Mouse (Mus musculus) urinary bladder, postnatal 14 days (tissue): ENCODE data around the gene 4933402N03Rik.

Experiments
- DNase-seq: peaks from one replicate; pipeline ENCODE4 v3.0.0; 2021; ENCODE audit warnings: low spot score

4933402N03Rik gene

DNA sequence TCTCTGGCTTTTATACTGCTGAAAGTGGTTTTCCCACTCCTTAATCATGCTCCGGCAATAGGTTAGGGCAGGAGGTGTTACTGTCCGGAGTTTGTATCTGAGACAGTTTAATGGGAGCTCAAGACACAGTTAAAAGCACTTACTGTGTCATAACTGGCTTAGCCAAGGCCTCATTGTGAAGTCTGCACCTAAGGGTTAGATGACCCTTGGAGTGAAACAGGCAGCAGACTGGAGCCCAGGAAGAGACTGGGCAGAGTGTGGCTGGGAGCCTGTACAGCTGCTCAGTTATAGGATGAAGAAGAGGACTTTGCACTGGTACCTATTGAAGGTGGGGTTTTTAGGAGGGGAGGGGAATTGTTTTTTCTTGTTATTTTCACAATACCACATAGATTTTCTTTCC lies at the start of gene 4933402N03Rik:
Gene 4933402N03Rik, minus strand, starts transcription at position 101 of the 400 bp plus-strand sequence.
- no peak for DNase-seq

DNA sequence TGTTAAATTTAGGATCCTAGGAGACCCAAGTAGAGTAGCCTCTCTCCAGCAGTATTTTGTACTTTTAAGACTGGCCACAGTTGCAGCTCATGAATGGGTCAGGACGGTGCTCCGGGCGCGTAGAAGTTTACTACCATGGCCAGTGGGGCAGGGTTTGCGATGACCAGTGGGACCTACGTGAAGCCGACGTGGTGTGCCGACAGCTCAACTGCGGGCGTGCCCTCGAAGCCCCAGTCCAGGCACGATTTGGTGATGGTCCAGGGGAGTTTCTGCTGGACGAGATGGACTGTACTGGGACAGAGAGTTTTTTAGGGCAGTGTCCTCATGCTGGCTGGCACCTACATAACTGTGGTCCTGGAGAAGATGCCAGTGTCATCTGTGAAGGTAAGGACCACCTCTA lies 41.9 kb upstream of the 4933402N03Rik start:
- DNase-seq, result no peak

DNA sequence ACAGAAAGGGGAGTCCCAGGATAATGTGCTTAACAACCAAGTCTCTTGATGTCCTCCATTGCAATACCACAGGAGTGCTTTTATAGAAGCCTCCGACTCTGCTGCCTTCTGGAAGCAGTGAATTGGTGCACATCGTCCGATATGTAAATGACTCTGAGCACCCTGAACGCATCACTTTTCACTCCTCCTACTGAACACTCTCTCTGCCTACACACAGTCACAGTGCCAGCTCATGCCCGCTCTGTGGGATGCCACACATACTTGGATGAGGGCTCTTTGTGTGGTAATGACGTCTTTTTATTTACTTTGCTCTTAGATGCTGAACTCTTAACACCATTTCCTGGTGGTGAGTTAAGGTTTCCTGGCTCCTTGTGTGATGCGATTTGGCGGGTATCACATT lies 40.9 kb upstream of the 4933402N03Rik start:
- no peak for DNase-seq

DNA sequence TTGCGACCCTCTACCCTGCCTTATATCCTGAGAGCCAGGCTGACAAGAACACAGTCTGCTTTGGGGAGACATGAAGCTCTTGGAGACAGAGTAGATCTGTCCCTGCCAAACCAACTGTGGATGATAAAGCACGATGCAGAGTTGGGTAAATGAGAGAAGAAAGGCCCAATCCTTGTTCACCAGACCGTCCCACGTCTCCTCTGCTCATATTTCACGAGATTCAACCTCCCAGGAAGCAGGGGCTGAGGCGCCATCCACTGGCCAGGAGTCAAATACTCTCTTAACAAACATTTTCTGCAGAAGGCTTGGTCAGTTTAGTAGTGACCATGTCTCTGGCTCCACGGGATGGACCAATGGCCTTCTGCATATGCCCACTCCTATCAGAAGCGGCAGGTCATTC lies 38.2 kb upstream of the 4933402N03Rik start:
- no peak for DNase-seq

DNA sequence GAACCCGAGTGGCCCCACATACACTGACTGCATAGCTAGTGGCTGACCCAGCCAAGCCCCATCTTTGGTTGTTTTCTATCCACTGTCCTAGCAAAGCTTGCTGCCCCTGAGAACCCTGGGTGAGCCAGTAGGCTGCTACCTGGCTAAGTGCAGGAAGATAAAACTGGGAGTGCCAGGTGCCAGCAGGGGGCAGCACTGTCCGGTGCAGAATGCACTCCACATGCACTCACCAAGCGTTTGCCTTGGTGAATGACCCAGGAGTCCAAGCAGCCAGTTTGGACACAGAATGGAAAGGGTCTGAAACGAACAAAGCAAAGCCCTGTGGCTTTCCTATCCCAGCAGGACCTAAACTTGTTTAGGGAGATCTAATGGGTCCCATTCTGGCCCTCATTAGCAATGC lies 36.6 kb upstream of the 4933402N03Rik start:
- DNase-seq, result peak; percentile 21

DNA sequence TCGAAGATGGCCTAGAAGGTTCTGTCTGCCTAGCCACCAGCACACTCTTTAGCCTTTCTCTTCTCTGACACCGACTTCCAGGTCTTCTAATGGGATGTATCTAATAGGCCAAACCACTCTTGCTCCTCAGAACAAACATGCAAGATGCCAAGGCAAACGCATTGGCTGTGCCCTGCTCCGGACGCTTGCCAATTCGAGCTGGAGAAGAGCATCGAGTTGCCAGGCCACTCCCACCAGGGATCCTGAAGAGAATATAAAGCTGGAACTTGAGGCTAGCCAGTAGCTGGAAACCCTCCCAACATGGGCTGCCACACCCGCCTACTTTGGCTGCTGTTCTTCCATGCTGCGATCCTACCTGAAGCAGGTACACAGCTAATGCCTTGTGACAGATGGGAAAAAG lies 28.0 kb upstream of the 4933402N03Rik start, which contains the start of gene 5430419D17Rik:
Gene 5430419D17Rik, plus strand, starts transcription at position 282 of the 400 bp plus-strand sequence.
- no peak for DNase-seq

DNA sequence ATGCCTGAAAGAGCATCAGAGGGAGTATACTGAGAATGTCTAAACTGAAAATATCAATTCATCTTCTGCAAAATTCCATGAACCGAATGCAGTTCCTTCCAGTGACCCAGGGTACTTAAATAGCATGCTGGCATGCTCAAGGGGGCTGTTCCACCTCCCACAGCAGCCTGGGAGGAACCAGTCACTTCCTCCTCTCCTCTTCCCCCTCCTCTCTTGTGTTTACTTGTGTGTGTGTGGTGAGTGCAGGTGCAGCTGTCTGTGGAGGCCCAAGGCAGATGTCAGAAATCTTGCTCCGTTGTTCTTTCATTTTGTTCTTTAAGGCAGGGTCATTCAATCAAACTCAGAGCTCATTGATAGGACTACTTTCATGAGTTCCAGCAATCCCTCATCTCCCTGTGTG lies 23.0 kb upstream of the 4933402N03Rik start:
- no peak for DNase-seq

DNA sequence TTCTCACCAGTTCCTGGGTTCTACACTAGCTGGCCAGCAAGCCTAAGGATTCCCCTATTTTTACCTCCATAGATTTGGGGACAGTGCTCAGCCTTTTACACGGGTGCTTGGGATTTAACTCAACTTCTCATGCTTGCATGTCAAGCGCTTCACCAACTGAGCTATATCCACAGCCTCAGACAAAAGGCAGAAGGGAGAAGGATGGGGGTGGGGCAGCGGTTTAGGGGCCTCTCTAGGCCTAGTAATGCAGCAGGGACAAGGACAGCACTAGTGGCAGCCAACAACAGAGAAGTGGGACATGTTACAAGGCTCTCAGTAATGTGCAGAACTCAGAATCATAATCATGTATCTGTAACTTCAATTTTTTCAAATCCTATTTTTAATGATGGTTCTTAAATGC lies 21.7 kb upstream of the 4933402N03Rik start:
- no peak for DNase-seq

DNA sequence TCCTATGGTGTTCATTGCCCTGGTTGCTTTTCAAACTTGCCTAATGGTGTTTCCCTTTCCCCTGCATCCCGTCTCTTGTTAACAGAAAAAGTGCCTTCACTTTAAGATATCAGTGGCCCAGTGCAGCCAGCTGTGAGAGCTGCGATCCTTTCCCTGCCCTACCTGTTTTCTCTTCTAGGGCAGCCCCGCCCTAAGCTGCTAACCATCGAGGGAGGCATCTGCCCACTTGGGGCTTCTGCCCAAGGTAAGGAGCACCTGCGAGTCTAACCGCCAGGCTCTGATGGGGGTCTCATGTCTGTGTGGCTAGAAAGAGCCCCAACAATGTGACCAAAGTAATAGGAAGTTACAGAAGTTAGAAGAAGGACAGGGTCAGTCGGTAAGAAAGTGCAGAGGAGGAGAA lies 16.1 kb upstream of the 4933402N03Rik start:
- DNase-seq, result no peak

DNA sequence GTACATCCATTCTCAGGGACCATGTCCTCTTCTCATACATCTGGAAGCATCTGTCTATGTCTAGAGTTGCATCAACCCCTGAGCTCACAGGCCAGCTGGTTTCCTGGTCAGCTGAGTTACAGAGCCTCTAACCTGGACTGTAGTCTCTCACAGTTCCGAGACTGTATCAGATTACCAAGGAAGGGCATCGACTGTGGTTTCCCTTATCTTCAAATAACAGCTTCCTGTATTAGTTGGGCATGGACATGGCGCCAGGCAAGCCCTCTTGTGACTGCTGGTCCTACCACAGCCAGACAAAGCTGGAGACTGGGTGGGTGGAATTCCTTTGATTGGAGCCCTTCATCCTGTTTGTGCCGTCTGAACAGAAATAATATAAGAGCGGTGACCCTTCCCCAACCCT lies 6.9 kb upstream of the 4933402N03Rik start:
- DNase-seq, result no peak

DNA sequence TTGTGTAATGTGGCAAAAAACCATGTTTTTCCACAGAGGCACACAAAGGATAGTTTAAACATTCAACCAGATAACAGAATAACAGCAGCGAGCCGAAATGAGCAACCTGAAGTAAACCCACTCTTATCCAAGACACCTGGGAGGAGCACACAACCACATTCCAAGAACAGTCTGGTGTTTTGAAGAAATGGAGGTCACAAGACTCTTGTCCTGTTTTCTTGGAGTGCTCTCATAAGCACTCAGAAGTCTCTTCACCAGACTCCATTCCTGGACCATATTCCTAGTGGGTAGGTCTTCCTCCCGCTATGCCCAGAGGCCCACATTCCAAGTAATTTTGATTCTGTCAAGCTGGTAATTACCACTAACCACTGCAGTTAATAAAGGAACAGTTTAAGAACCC lies 4.1 kb upstream of the 4933402N03Rik start:
- DNase-seq, result no peak

DNA sequence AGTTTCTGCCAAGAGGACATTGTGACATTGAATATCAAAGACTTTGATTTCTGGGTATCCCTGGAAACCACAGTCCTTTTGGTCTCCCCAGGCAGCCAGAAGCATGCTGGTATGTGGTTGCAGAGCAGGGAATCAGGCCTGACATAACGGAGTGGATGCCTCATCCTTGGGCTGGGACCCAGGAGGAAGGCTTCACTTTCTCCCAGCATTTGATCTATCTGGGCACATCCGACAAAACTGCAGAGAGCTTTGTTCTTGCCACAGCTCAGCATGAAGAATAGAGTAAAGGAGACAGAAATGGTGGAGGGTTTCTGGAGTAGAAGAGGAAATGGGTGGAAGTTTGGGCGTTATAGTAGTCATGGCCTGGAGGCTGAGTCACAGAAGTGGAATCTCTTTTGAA lies 12.9 kb downstream of the 4933402N03Rik start:
- no peak for DNase-seq

DNA sequence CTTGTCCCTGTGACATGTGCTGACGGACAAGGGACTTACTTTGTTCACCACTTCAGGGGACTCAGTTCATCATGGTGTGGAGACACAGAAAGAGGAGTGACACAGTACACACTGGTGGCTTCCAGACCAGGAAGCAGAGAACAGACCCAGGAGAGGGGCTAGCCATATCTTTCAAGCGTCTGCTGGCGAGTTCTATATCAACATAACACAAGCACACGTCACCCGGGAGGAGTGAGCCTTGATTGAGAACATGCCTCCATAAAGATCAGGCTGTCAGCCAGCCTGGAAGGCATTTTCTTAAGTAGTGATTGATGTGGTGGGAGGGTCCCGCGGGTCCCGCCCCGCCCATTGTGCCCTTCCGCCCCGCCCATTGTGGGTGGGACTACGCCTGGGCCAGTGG lies 16.1 kb downstream of the 4933402N03Rik start:
- no peak for DNase-seq

DNA sequence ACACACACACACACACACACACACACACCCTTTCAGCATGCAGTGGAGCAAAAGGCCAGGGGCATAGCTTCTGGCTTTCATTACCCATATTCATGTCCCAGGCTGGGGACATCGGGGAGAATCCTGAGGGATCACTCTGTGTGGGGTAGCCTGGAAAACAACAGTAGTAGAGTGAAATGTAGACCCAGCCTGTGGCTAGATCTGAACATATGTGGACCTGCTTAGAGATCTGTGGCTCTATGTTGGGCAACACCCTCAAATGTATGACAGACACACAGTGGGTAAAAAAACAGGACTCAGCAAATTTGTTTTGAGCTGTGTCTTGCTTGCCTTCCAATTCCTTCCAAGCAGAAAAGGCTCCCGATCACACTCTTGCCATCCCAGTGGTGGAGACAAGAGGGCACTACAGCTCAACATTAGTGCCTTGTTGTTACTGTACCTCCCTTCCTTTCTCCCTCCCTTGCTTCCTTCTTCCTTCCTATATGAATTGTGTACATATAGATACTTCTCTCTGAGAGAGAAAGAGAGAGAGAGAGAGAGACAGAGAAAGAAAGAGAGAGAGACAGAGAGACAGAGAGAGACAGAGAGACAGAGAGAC lies 23.8 kb downstream of the 4933402N03Rik start:
- DNase-seq, result no peak

DNA sequence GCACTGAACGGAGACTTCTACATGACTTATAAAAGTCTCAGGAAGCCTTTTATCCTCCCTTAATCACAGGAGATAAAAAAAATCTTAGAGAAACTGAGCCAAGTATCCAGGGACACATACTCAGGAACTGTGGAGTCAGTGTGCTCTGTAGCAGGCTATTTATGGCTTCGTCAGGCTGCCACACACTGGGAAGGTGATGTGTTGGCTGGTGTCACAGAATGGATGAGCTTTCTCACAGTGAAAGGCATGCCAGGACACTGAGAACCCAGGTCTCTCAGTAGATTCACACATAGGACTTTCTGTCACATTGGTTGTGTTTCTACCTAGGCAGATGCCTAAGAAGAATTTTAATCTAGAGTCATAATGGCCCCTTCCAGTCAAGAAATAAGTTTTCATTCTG lies 31.7 kb downstream of the 4933402N03Rik start:
- DNase-seq, result no peak

DNA sequence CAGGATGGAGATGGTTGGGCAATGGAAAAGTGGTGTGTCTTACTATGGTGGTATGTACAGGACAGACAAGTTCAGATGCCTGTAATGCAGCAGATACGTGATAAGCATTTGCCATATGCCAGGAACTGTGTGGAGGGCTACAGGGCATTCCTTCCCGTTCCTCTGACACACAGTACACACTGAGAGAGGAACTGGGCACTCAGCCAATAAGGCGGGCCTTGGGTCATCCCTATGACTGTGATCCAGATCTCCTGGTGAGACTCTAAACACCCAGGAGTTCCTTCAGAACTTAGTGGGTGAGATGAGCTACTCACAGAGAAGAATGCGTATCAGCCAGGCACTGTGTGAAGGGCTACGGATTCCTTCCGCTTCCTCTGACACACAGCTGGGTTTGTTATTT lies 32.4 kb downstream of the 4933402N03Rik start:
- peak; percentile 14 for DNase-seq

DNA sequence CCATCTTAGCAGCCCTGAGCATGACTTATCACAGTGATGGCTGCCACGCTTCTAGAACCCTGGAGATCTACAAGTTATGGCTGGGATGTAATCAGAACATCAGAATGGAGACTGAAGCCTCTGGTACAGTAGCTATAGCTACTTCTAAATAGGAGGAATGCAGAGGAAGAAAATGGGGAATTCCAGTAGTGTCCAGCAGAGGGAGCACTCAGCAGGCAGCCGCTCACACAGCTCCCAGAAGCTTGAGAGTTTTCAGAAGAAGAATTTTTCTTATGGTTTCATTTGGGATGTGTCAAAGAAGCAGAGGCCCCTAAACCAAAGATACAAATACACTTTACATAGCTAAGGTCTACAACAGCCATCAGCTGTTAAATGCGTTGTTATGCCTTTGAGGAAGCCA lies 33.6 kb downstream of the 4933402N03Rik start:
- DNase-seq, result peak; percentile 56
